Mouse (Mus musculus): ENCODE measurements around the gene Rgs12. TPM values are rescaled to one million over a fixed set of nuclear protein-coding genes. Genes with fewer than 3 reads are reported as not detected.

Gene Rgs12
- total RNA-seq, 1 experiment, result 17.0 TPM

GRCm38 (mm10) chr5:34989321-34989772, 40.1 kb downstream of the Rgs12 start:
- H3K4me1 ChIP-seq (ENCODE audit: control insufficient read depth in 2 of 2, insufficient read depth in 2 of 2, low read length in 2 of 2, poor library complexity in 1 of 2), result peaks cover 4 to 15% of the 10 kb centered on the region in 2 experiments; a peak in 1 of 4 replicates
- no peak overlapping the region for H3K4me3 ChIP-seq (ENCODE audit: insufficient read depth in 1 of 2, low read depth in 1 of 2, low read length in 2 of 2, poor library complexity in 1 of 2, severe bottlenecking in 1 of 2)
- no peak for DNase-seq (ENCODE audit: low read depth, low spot score)
- no peak overlapping the region for H3K27ac ChIP-seq (ENCODE audit: insufficient read depth, low read depth, low read length, poor library complexity, severe bottlenecking)
- TF ChIP-seq MAFK (IDR thresholded peaks at IDR 0.05; ENCODE audit: insufficient read depth, low read depth, low read length) (no peak), CHD2 (IDR thresholded peaks at IDR 0.05; ENCODE audit: low read depth, low read length) (no peak), ZC3H11A (IDR thresholded peaks at IDR 0.05; ENCODE audit: borderline replicate concordance, low read depth, low read length) (no peak), ZNF384 (IDR thresholded peaks at IDR 0.05; ENCODE audit: low read depth, low read length) (no peak), HCFC1 (IDR thresholded peaks at IDR 0.05; ENCODE audit: borderline replicate concordance, insufficient read depth, low read length) (no peak)
- no peaks in the 10 kb centered on the region for H3K36me3 ChIP-seq (ENCODE audit: control insufficient read depth, insufficient read depth, low read length, poor library complexity, severe bottlenecking)
- H3K9ac ChIP-seq (ENCODE audit: insufficient read depth, low read depth, low read length, poor library complexity, severe bottlenecking), result no peak overlapping the region
- no peaks in the 10 kb centered on the region for H3K9me3 ChIP-seq (ENCODE audit: control insufficient read depth, insufficient read depth, low read depth, low read length)
- in situ Hi-C loops (cut with MboI; ENCODE audit: low sequenced_read_pairs in 2 of 2, unreplicated experiment in 2 of 2), result no loop called here

DNA sequence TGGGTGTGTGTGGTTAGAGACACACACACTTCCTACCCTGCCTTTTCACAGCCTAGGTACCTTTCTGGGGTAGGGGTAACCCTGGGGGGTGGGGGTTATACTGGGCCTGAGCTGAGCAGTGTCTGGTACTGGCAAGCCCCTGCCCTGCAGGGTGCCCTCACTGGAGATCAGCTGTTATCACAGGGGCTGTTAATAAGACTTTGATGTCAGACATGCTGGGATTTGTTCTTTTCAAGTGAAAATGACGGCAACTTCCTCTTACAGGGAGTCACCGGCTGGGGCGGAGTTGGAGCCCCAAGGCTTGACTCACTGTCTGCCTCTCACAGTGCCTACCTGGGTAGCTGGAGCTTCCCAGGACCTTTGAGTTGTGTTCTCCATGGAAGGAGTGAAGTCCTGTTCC, 49.5 kb downstream of the Rgs12 start:
- TF ChIP-seq ZC3H11A (IDR thresholded peaks at IDR 0.05; ENCODE audit: borderline replicate concordance, low read depth, low read length), result no peak
- no peak for TF ChIP-seq HCFC1 (IDR thresholded peaks at IDR 0.05; ENCODE audit: borderline replicate concordance, insufficient read depth, low read length)
- no peak for TF ChIP-seq ZNF384 (IDR thresholded peaks at IDR 0.05; ENCODE audit: low read depth, low read length)
- no peaks in the 10 kb centered on the region for H3K9me3 ChIP-seq (ENCODE audit: control insufficient read depth, insufficient read depth, low read depth, low read length)
- no peak overlapping the region for H3K4me3 ChIP-seq (ENCODE audit: insufficient read depth in 1 of 2, low read depth in 1 of 2, low read length in 2 of 2, poor library complexity in 1 of 2, severe bottlenecking in 1 of 2)
- peak; percentile 60 for DNase-seq (ENCODE audit: low read depth, low spot score)
- H3K9ac ChIP-seq (ENCODE audit: insufficient read depth, low read depth, low read length, poor library complexity, severe bottlenecking), result no peak overlapping the region
- H3K4me1 ChIP-seq (ENCODE audit: control insufficient read depth in 2 of 2, insufficient read depth in 2 of 2, low read length in 2 of 2, poor library complexity in 1 of 2), result peaks cover 0 to 18% of the 10 kb centered on the region in 2 experiments; a peak in 2 of 4 replicates
- H3K27ac ChIP-seq (ENCODE audit: insufficient read depth, low read depth, low read length, poor library complexity, severe bottlenecking), result no peak overlapping the region
- H3K36me3 ChIP-seq (ENCODE audit: control insufficient read depth, insufficient read depth, low read length, poor library complexity, severe bottlenecking), result no peaks in the 10 kb centered on the region
- in situ Hi-C loops (cut with MboI; ENCODE audit: low sequenced_read_pairs in 2 of 2, unreplicated experiment in 2 of 2), result no loop called here

- in situ Hi-C loops (cut with MboI; ENCODE audit: low sequenced_read_pairs in 2 of 2, unreplicated experiment in 2 of 2), result no loop called here
- H3K4me1 ChIP-seq (ENCODE audit: control insufficient read depth in 2 of 2, insufficient read depth in 2 of 2, low read length in 2 of 2, poor library complexity in 1 of 2), result peaks cover 0 to 18% of the 10 kb centered on the region in 2 experiments; a peak in 2 of 4 replicates
- H3K36me3 ChIP-seq (ENCODE audit: control insufficient read depth, insufficient read depth, low read length, poor library complexity, severe bottlenecking), result no peaks in the 10 kb centered on the region
- no peak for DNase-seq (ENCODE audit: low read depth, low spot score)
- TF ChIP-seq MAFK (IDR thresholded peaks at IDR 0.05; ENCODE audit: insufficient read depth, low read depth, low read length), result no peak
- TF ChIP-seq ZNF384 (IDR thresholded peaks at IDR 0.05; ENCODE audit: low read depth, low read length), result no peak
- TF ChIP-seq CHD2 (IDR thresholded peaks at IDR 0.05; ENCODE audit: low read depth, low read length), result no peak
- TF ChIP-seq HCFC1 (IDR thresholded peaks at IDR 0.05; ENCODE audit: borderline replicate concordance, insufficient read depth, low read length), result no peak
- no peak for TF ChIP-seq ZC3H11A (IDR thresholded peaks at IDR 0.05; ENCODE audit: borderline replicate concordance, low read depth, low read length)
- no peak overlapping the region for H3K4me3 ChIP-seq (ENCODE audit: insufficient read depth in 1 of 2, low read depth in 1 of 2, low read length in 2 of 2, poor library complexity in 1 of 2, severe bottlenecking in 1 of 2)
- H3K9ac ChIP-seq (ENCODE audit: insufficient read depth, low read depth, low read length, poor library complexity, severe bottlenecking), result no peak overlapping the region
- H3K27ac ChIP-seq (ENCODE audit: insufficient read depth, low read depth, low read length, poor library complexity, severe bottlenecking), result no peak overlapping the region
- H3K9me3 ChIP-seq (ENCODE audit: control insufficient read depth, insufficient read depth, low read depth, low read length), result no peaks in the 10 kb centered on the region
Observed at GRCm38 (mm10) chr5:34999281-34999680, 50.0 kb downstream of the Rgs12 start.

DNA sequence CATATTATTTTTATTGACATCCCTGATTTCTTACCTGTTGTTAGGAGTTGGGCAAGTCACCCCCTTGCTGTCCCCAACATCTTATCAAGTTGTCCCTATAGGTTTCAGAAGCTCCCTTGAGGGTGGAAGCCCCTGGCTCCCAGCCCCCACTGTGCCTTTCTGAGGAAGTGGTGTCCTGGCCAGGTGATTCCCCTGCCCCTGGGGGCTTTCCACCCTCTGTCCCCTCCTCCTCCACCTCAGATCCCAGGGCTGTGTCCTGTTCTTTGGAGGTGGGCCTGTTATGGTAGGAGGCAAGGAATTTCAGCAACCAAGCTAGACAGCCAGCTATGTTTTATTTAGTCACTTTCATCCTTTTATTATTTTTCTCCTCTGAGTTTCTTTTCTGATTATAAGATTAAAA, 51.1 kb downstream of the Rgs12 start:
- no peak overlapping the region for H3K9ac ChIP-seq (ENCODE audit: insufficient read depth, low read depth, low read length, poor library complexity, severe bottlenecking)
- in situ Hi-C loops (cut with MboI; ENCODE audit: low sequenced_read_pairs in 2 of 2, unreplicated experiment in 2 of 2), result no loop called here
- H3K36me3 ChIP-seq (ENCODE audit: control insufficient read depth, insufficient read depth, low read length, poor library complexity, severe bottlenecking), result no peaks in the 10 kb centered on the region
- DNase-seq (ENCODE audit: low read depth, low spot score), result no peak
- no peak overlapping the region for H3K27ac ChIP-seq (ENCODE audit: insufficient read depth, low read depth, low read length, poor library complexity, severe bottlenecking)
- no peaks in the 10 kb centered on the region for H3K9me3 ChIP-seq (ENCODE audit: control insufficient read depth, insufficient read depth, low read depth, low read length)
- no peak for TF ChIP-seq ZNF384 (IDR thresholded peaks at IDR 0.05; ENCODE audit: low read depth, low read length)
- TF ChIP-seq HCFC1 (IDR thresholded peaks at IDR 0.05; ENCODE audit: borderline replicate concordance, insufficient read depth, low read length), result no peak
- TF ChIP-seq CHD2 (IDR thresholded peaks at IDR 0.05; ENCODE audit: low read depth, low read length), result no peak
- no peak for TF ChIP-seq MAFK (IDR thresholded peaks at IDR 0.05; ENCODE audit: insufficient read depth, low read depth, low read length)
- no peak for TF ChIP-seq ZC3H11A (IDR thresholded peaks at IDR 0.05; ENCODE audit: borderline replicate concordance, low read depth, low read length)
- peaks cover 0 to 18% of the 10 kb centered on the region in 2 experiments; a peak in 2 of 4 replicates for H3K4me1 ChIP-seq (ENCODE audit: control insufficient read depth in 2 of 2, insufficient read depth in 2 of 2, low read length in 2 of 2, poor library complexity in 1 of 2)
- no peak overlapping the region for H3K4me3 ChIP-seq (ENCODE audit: insufficient read depth in 1 of 2, low read depth in 1 of 2, low read length in 2 of 2, poor library complexity in 1 of 2, severe bottlenecking in 1 of 2)

- Histone ChIP-seq H3K36me3 (ENCODE audit: control insufficient read depth, insufficient read depth, low read length, poor library complexity, severe bottlenecking) (no peaks in the 10 kb centered on the region), H3K9ac (ENCODE audit: insufficient read depth, low read depth, low read length, poor library complexity, severe bottlenecking) (no peak overlapping the region), H3K9me3 (ENCODE audit: control insufficient read depth, insufficient read depth, low read depth, low read length) (no peaks in the 10 kb centered on the region), H3K4me1 (ENCODE audit: control insufficient read depth in 2 of 2, insufficient read depth in 2 of 2, low read length in 2 of 2, poor library complexity in 1 of 2) (peaks cover 0 to 18% of the 10 kb centered on the region in 2 experiments; a peak in 2 of 4 replicates), H3K4me3 (ENCODE audit: insufficient read depth in 1 of 2, low read depth in 1 of 2, low read length in 2 of 2, poor library complexity in 1 of 2, severe bottlenecking in 1 of 2) (no peak overlapping the region), H3K27ac (ENCODE audit: insufficient read depth, low read depth, low read length, poor library complexity, severe bottlenecking) (no peak overlapping the region)
- TF ChIP-seq CHD2 (IDR thresholded peaks at IDR 0.05; ENCODE audit: low read depth, low read length), result no peak
- no peak for TF ChIP-seq ZC3H11A (IDR thresholded peaks at IDR 0.05; ENCODE audit: borderline replicate concordance, low read depth, low read length)
- TF ChIP-seq MAFK (IDR thresholded peaks at IDR 0.05; ENCODE audit: insufficient read depth, low read depth, low read length), result no peak
- no peak for TF ChIP-seq HCFC1 (IDR thresholded peaks at IDR 0.05; ENCODE audit: borderline replicate concordance, insufficient read depth, low read length)
- no peak for TF ChIP-seq ZNF384 (IDR thresholded peaks at IDR 0.05; ENCODE audit: low read depth, low read length)
- no peak for DNase-seq (ENCODE audit: low read depth, low spot score)
- in situ Hi-C loops (cut with MboI; ENCODE audit: low sequenced_read_pairs in 2 of 2, unreplicated experiment in 2 of 2), result no loop called here
Observed at GRCm38 (mm10) chr5:35001144-35001543, 51.9 kb downstream of the Rgs12 start.
